Mouse (Mus musculus) embryonic facial prominence, embryonic 10.5 days (tissue): Measurements from ENCODE around the gene Cage1. TPM values are rescaled to one million over a fixed set of nuclear protein-coding genes. Genes with fewer than 3 reads are reported as not detected.

Experiments
- DNase-seq: peaks from one replicate; pipeline ENCODE4 v3.0.0-alpha.2; 2017; ENCODE audit warnings: low spot score
- H3K27ac ChIP-seq: fragments of 300-500 bp; sonication (generic); replicated peaks from 2 replicates; pipeline ENCODE4 v1.5.1; 2016; ENCODE audit warnings: mild to moderate bottlenecking
- H3K27me3 ChIP-seq: fragments of 300-500 bp; sonication (generic); replicated peaks from 2 replicates; pipeline ENCODE4 v1.6.1; 2016; ENCODE audit warnings: low read depth, mild to moderate bottlenecking; ENCODE audit not compliant: poor library complexity, severe bottlenecking
- H3K36me3 ChIP-seq: fragments of 300-500 bp; sonication (generic); replicated peaks from 2 replicates; pipeline ENCODE4 v1.6.1; 2016; ENCODE audit warnings: mild to moderate bottlenecking, moderate library complexity
- H3K4me1 ChIP-seq: fragments of 300-500 bp; sonication (generic); 2 replicates; pipeline ENCODE4 v1.6.1; 2016
- H3K4me3 ChIP-seq: fragments of 300-500 bp; sonication (generic); 2 replicates; pipeline ENCODE4 v1.5.1; 2016; ENCODE audit warnings: mild to moderate bottlenecking, moderate library complexity
- H3K9me3 ChIP-seq: fragments of 300-500 bp; sonication (generic); 2 replicates; pipeline ENCODE4 v1.6.1; 2016; ENCODE audit warnings: mild to moderate bottlenecking
- WGBS: fragments of 180-500 bp; shearing (Covaris S2); methylation state at CpG from one replicate; pipeline ENCODE4 v1.1.7; 2016; 5-methylcytosine and 5-hydroxymethylcytosine counted together
- polyA plus RNA-seq: library from polyadenylated mRNA; unstranded; fragments of >200 nt; fragmentation: Nextera tagmentation; extraction: Ambion mirVana; gene quantifications from 2 replicates; pipeline ENCODE4 v1.2.1, GENCODE M21; 2016

Cage1 gene
- polyA plus RNA-seq, 1 experiment from 2014 or later, result 1.1 TPM

DNA sequence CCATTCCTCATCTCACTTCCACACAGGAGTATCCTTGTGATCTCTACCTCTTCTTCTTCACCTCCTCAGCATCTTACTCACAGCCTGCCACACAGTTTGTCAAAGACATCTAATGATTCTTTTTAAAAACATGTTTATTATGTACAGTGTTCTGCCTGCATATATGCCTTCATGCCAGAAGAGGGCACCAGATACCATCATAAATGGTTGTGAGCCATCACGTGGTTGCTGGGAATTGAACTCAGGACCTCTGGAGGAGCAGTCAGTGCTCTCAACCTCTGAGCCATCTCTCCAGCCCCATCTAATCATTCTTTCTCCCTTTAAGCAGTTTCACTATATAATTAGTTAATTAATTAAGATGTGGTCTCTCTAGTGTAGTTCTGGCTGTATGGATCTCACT, 34.4 kb downstream of the Cage1 start:
- DNase-seq, result no peak
- no peaks in the 10 kb centered on the region for H3K36me3 ChIP-seq
- no peaks in the 10 kb centered on the region for H3K27me3 ChIP-seq
- H3K4me1 ChIP-seq, result no peaks in the 10 kb centered on the region
- H3K9me3 ChIP-seq, result no peaks in the 10 kb centered on the region
- H3K4me3 ChIP-seq, result no peak overlapping the region
- 39% methylated on average over 1 of the region's 1 CpGs for WGBS
- H3K27ac ChIP-seq, result no peak overlapping the region

- Histone ChIP-seq H3K9me3 (no peaks in the 10 kb centered on the region), H3K4me1 (0 out of 2 replicates have a peak, but pooled peaks cover under 1% of the 10 kb centered on the region), H3K27ac (no peak overlapping the region), H3K27me3 (no peaks in the 10 kb centered on the region), H3K4me3 (no peak overlapping the region), H3K36me3 (no peaks in the 10 kb centered on the region)
- DNase-seq, result no peak
- WGBS, result 79% methylated on average over 3 of the region's 3 CpGs
Measured at GRCm38 (mm10) chr13:37999713-38000112, 37.2 kb downstream of the Cage1 start.

DNA sequence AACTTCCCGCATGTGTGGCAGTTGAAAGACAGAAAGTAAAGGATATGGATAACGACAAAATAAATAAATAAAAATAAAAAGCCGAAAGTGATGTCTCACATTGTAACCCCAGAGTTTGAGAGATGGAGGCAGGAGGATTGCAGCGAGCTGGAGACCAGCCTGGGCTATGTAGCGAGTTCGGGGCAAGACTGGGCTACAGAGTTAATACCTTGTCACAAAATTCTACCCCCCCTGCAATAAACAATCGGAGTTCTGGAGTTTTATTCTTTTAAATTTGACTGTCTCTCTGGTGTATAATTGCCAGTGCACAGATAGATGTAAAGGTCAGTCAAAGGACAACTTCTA, 42.5 kb downstream of the Cage1 start:
- 23% methylated on average over 7 of the region's 7 CpGs for WGBS

DNA sequence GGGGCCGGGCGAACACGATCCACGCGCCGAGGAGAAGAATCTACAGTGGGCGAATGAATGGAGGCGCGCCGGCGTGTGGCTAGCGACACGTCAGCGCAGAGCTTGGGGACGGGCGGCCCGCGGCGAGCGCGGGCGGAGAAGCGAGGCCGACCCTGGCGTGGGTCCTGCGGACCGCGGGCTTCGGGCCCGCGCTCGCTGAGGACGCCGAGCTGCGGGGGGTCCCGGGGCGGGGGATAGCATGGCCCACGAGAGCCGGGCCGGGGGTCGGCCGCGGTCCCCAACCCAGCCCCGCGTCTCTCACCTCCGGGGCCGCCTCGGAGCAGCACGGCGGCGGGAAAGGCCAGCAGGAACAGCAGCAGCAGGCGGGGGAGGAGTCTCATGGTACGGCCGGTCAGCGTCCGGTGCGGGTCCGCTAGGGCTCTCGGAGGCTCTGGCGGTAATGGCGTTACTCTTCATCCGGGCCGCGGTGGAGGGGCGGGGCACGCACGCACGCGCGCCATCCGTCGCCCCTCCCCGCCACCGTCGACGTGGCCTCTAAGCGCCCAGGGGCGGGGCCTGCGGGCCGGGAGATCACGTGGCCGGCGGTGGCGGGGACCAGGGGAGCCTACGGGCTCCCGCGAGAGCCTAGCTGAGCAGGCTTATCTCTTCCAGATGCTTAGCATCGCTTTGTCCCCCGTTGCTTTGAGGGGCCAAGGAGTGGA, 43.0 kb downstream of the Cage1 start, which contains the start of gene Ssr1:
Gene Ssr1 (minus strand): TSS at position 514 of the 701 bp plus-strand sequence.
- peak; percentile 98 for DNase-seq
- H3K27me3 ChIP-seq, result no peaks in the 10 kb centered on the region
- peaks cover 14% of the 10 kb centered on the region for H3K4me1 ChIP-seq
- peak within 1 kb of the TSS; percentile 94 for H3K27ac ChIP-seq
- no peaks in the 10 kb centered on the region for H3K9me3 ChIP-seq
- peak within 1 kb of the TSS; percentile 77 for H3K4me3 ChIP-seq
- under 1% methylated on average over 89 of the region's 89 CpGs for WGBS
- peaks cover 30% of the 10 kb centered on the region for H3K36me3 ChIP-seq

More for the DNA sequence above, 42.5 kb downstream of the Cage1 start:
- peak overlapping the region; percentile 94 for H3K27ac ChIP-seq
- peak overlapping the region; percentile 77 for H3K4me3 ChIP-seq
- DNase-seq, result no peak
- H3K27me3 ChIP-seq, result no peaks in the 10 kb centered on the region
- H3K36me3 ChIP-seq, result peaks cover 25% of the 10 kb centered on the region
- peaks cover 14% of the 10 kb centered on the region for H3K4me1 ChIP-seq
- H3K9me3 ChIP-seq, result no peaks in the 10 kb centered on the region

DNA sequence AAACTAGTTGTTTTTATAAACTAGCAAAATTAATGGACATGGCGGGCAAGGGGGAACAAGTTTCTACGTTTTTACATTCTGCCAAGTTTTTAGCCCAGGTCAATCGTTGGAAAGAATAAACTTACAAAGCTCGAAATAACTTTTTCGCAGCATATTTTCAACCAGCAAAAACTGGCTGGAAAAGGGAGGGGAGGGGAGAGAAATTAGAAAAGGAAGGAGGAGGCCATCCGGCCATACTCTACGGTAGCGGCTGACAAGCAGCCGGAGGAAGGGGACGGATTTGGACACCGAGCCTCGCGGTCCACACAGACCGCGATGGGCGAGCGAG, 43.5 kb downstream of the Cage1 start:
- peaks cover 14% of the 10 kb centered on the region for H3K4me1 ChIP-seq
- H3K27ac ChIP-seq, result peak overlapping the region; percentile 94
- H3K9me3 ChIP-seq, result no peaks in the 10 kb centered on the region
- no peak for DNase-seq
- H3K36me3 ChIP-seq, result peaks cover 35% of the 10 kb centered on the region
- under 1% methylated on average over 17 of the region's 17 CpGs for WGBS
- H3K27me3 ChIP-seq, result no peaks in the 10 kb centered on the region
- H3K4me3 ChIP-seq, result peak overlapping the region; percentile 77

DNA sequence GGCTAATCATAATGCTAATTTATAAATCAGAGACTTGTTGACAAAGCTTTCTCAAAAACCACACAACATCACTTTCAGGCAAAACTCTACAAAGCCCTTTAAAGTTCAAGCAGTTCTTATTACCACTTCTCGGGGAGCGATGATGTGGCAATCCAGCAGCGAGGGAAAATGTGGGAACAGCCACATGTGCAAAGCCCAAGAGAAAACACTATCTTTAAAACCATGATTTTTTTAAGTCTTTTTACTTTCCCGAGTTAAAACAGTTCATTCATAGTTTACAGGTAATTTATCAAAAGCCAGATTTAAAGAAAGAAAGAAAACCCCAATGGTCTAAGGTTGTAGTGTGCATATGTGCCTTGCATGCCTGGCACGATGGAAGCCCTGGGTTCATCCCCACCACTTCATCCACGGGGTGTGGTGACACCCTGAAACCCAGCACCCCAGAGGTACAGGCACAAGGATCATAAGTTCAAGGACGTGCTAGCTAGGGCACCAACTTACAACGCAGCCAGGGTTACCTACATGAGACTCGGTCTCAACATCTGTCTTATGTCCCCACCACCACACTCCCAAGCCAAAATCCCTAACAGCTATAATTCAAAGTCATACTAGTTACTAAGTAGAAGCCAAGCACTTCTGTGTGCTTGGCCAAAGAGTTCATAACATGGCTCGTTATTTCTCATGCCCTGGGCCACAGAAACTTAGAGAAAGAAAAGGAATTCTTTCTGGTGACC, 44.1 kb downstream of the Cage1 start:
- 19% methylated on average over 10 of the region's 10 CpGs for WGBS
- H3K27ac ChIP-seq, result peak overlapping the region; percentile 94
- peak; percentile 20 for DNase-seq
- H3K9me3 ChIP-seq, result no peaks in the 10 kb centered on the region
- peaks cover 41% of the 10 kb centered on the region for H3K36me3 ChIP-seq
- H3K27me3 ChIP-seq, result no peaks in the 10 kb centered on the region
- peak overlapping the region; percentile 77 for H3K4me3 ChIP-seq
- peaks cover 14% of the 10 kb centered on the region for H3K4me1 ChIP-seq

DNA sequence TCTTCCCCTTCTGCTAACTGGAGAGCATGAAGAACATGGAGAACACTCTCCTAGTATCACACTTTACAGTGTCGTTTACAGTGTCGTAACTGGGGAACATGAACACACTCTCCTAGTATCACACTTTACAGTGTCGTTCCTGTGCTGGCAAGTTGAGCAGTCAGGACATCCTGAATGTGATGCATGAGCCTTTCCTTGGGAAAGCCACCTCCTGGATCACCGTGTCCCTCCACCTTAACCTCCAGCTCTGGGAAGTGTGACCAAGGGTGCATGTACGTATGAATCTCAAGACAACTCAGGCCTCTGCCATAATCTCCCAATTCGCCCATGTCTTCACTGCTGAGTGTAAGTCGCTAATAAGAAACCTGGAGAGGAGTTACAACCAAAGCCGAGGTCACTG, 47.2 kb downstream of the Cage1 start:
- WGBS, result 93% methylated on average over 8 of the region's 8 CpGs
- H3K4me1 ChIP-seq, result peaks cover 13% of the 10 kb centered on the region

GRCm38 (mm10) chr13:37986166-37986565, 50.7 kb downstream of the Cage1 start:
- 83% methylated on average over 10 of the region's 10 CpGs for WGBS
- no peak overlapping the region for H3K27ac ChIP-seq
- H3K4me3 ChIP-seq, result no peak overlapping the region
- H3K27me3 ChIP-seq, result no peaks in the 10 kb centered on the region
- no peaks in the 10 kb centered on the region for H3K9me3 ChIP-seq
- H3K36me3 ChIP-seq, result peaks cover 100% of the 10 kb centered on the region
- H3K4me1 ChIP-seq, result no peaks in the 10 kb centered on the region
- no peak for DNase-seq

More for the DNA sequence above, 47.2 kb downstream of the Cage1 start:
- Histone ChIP-seq H3K4me3 (no peak overlapping the region), H3K27me3 (no peaks in the 10 kb centered on the region), H3K36me3 (peaks cover 72% of the 10 kb centered on the region), H3K27ac (no peak overlapping the region), H3K9me3 (no peaks in the 10 kb centered on the region)
- DNase-seq, result no peak

GRCm38 (mm10) chr13:37981063-37981462, 55.8 kb downstream of the Cage1 start:
- H3K9me3 ChIP-seq, result no peaks in the 10 kb centered on the region
- H3K36me3 ChIP-seq, result peaks cover 100% of the 10 kb centered on the region
- H3K27ac ChIP-seq, result no peak overlapping the region
- no peak overlapping the region for H3K4me3 ChIP-seq
- DNase-seq, result no peak
- no peaks in the 10 kb centered on the region for H3K4me1 ChIP-seq
- 90% methylated on average over 5 of the region's 5 CpGs for whole genome bisulfite sequencing
- no peaks in the 10 kb centered on the region for H3K27me3 ChIP-seq

DNA sequence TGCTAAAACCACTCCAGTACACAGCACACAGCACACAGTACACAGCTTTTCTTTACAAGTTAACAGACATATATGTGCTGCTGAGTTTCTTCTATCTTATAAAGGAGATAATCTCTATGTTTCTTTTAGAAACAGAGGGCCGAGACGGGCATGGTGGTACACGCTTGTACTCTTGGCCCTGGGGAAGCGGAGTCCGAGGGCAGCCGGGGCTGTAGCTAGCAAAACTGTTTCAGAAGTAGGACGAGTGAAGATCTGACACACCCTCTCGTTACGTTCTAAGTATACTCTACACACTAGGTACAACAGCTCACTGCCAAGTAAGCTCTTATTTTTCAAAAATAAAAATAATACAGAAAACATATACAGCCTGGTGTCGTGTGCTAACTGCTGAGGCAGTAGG, 56.5 kb downstream of the Cage1 start:
- Histone ChIP-seq H3K9me3 (no peaks in the 10 kb centered on the region), H3K4me1 (no peaks in the 10 kb centered on the region), H3K27me3 (no peaks in the 10 kb centered on the region), H3K36me3 (peaks cover 100% of the 10 kb centered on the region), H3K4me3 (no peak overlapping the region), H3K27ac (no peak overlapping the region)
- 96% methylated on average over 10 of the region's 10 CpGs for WGBS
- DNase-seq, result no peak

- no peaks in the 10 kb centered on the region for H3K4me1 ChIP-seq
- no peak for DNase-seq
- WGBS, result 93% methylated on average over 12 of the region's 12 CpGs
- no peak overlapping the region for H3K4me3 ChIP-seq
- H3K36me3 ChIP-seq, result peaks cover 98% of the 10 kb centered on the region
- no peaks in the 10 kb centered on the region for H3K27me3 ChIP-seq
- H3K9me3 ChIP-seq, result no peaks in the 10 kb centered on the region
- H3K27ac ChIP-seq, result no peak overlapping the region
Measured at GRCm38 (mm10) chr13:37979506-37979905, 57.4 kb downstream of the Cage1 start.

DNA sequence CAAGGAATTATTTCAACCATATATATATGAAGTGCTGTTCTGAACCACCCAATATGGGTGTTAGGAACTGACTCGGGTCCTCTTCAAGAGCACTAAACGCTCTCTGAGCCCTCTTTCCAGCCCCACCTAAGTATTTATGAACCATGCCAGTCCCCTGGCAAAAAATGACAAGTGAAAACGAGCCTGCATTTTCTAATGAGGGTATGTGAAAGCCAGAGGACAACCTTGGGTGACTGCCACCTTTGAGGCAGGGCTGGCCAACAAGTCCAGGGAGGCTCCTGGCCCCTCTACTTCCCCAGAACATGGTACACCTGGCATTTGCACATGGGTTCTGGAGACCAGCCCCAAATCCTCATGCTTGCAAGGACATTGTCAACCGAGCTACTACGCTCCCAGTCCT, 62.1 kb downstream of the Cage1 start:
- no peak overlapping the region for H3K27ac ChIP-seq
- peaks cover 61% of the 10 kb centered on the region for H3K36me3 ChIP-seq
- H3K4me3 ChIP-seq, result no peak overlapping the region
- H3K4me1 ChIP-seq, result no peaks in the 10 kb centered on the region
- DNase-seq, result no peak
- H3K27me3 ChIP-seq, result no peaks in the 10 kb centered on the region
- no peaks in the 10 kb centered on the region for H3K9me3 ChIP-seq
- 89% methylated on average over 5 of the region's 5 CpGs for WGBS

DNA sequence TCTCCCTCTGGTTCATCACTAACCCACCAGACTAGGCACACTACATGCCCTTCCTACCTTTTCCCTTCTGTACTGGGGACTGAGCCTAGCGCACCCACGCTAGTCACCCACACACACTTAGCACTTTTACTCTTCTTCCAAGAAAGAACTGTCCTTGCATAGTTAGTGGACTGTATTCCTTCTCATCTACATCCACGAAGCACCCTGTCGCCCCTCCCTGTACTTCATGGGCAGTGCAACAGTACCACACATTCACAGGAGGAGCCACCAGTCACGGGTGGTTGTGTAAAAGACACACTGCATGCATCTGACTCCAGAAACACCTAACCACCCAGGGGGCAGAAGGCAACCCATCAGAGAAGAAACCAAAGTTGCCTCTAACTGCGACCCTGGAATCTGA, 62.8 kb downstream of the Cage1 start:
- no peaks in the 10 kb centered on the region for H3K9me3 ChIP-seq
- H3K36me3 ChIP-seq, result peaks cover 54% of the 10 kb centered on the region
- DNase-seq, result no peak
- no peaks in the 10 kb centered on the region for H3K27me3 ChIP-seq
- no peaks in the 10 kb centered on the region for H3K4me1 ChIP-seq
- H3K27ac ChIP-seq, result no peak overlapping the region
- WGBS, result 88% methylated on average over 6 of the region's 6 CpGs
- H3K4me3 ChIP-seq, result no peak overlapping the region
